Mouse (Mus musculus) neural tube, embryonic 15.5 days (tissue): Measurements from ENCODE around the gene Prmt2. TPM values are rescaled to one million over a fixed set of nuclear protein-coding genes. Genes with fewer than 3 reads are reported as not detected.

ENCODE experiments used
- ATAC-seq: fragments of 200-750 bp; cut with Nextera tagmentation; 2 replicates; pipeline ENCODE4 v1.8.0; 2017; ENCODE audit warnings: mild to moderate bottlenecking, moderate TSS enrichment, moderate library complexity; ENCODE audit not compliant: low FRiP score
- H3K27ac ChIP-seq: fragments of 300-500 bp; sonication (generic); replicated peaks from 2 replicates; pipeline ENCODE4 v1.5.1; 2015; ENCODE audit warnings: mild to moderate bottlenecking, inconsistent platforms
- H3K27me3 ChIP-seq: fragments of 300-500 bp; sonication (generic); replicated peaks from 2 replicates; pipeline ENCODE4 v1.6.1; 2015; ENCODE audit warnings: inconsistent platforms
- H3K36me3 ChIP-seq: fragments of 300-500 bp; sonication (generic); 2 replicates; pipeline ENCODE4 v1.6.1; 2015; ENCODE audit warnings: inconsistent platforms
- H3K4me1 ChIP-seq: fragments of 300-500 bp; sonication (generic); 2 replicates; pipeline ENCODE4 v1.6.1; 2015; ENCODE audit warnings: inconsistent platforms
- H3K4me2 ChIP-seq: fragments of 300-500 bp; sonication (generic); 2 replicates; pipeline ENCODE4 v1.6.1; 2015; ENCODE audit warnings: inconsistent platforms, mild to moderate bottlenecking, moderate library complexity
- H3K4me3 ChIP-seq: fragments of 300-500 bp; sonication (generic); replicated peaks from 2 replicates; pipeline ENCODE4 v1.5.1; 2015; ENCODE audit warnings: mild to moderate bottlenecking, inconsistent platforms
- H3K9ac ChIP-seq: fragments of 300-500 bp; sonication (generic); replicated peaks from 2 replicates; pipeline ENCODE4 v1.6.1; 2015; ENCODE audit warnings: mild to moderate bottlenecking, inconsistent platforms
- H3K9me3 ChIP-seq: fragments of 300-500 bp; sonication (generic); replicated peaks from 2 replicates; pipeline ENCODE4 v1.6.1; 2016; ENCODE audit warnings: inconsistent platforms
- WGBS: fragments of 180-500 bp; shearing (Covaris S2); methylation state at CpG from one replicate; pipeline ENCODE4 v1.1.7; 2015; ENCODE audit warnings: mixed read lengths; 5-methylcytosine and 5-hydroxymethylcytosine counted together
- polyA plus RNA-seq: library from polyadenylated mRNA; unstranded; fragments of >200 nt; fragmentation: Nextera tagmentation; extraction: Ambion mirVana; gene quantifications from 2 replicates; pipeline ENCODE4 v1.2.1, GENCODE M21; 2015

Gene Prmt2
- 262 and 302 TPM in 2 replicates for polyA plus RNA-seq

DNA sequence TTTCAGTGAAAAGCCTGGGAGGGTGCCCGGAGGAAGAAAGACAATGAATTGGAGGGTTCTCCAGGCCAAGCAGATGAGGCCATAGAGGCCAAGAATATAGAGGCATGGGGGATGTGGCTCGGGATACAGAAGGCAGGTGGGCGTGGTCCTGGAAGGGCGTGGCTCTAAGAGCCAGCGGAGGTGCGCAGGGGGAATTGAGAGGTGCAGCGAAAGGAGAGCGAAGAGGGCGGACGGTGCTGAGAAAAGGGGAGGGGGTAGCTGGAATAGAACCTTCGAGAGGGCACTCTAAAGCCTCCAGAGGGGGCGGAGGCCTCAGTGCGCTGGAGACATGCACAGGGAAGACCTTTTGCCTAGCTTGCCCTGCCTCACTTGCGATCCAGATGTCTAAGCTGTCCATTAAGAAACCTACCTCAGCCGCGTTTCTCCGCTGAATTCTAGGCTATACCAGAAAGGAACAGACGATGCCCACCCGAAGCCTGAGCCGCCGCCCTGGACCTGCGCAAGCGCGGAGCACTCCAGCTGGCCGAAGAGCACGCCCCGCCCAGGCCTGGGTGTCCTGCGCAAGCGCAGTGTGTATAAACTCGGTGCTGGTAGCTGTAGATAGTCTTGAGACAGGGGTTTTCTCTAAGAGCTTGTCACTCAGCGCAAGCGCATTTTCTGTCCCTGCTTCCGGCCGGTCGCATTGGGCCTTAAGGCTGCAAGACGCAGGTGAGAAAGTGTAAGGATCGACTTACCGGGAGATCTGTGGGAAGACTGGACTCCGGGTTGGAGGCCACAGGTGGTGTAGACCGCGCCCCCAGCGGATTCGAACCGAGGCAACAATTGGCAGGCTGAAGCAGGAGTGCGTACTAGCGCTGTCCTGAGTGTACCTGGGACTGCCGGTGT lies at the start of gene Prmt2:
Gene Prmt2, minus strand, starts transcription at position 525 of the 885 bp plus-strand sequence.
- Histone ChIP-seq H3K27ac (peak within 1 kb of the TSS; percentile 95), H3K4me1 (peaks cover 26% of the 10 kb centered on the region), H3K9ac (peak within 1 kb of the TSS; percentile 86), H3K4me3 (peak within 1 kb of the TSS; percentile 86), H3K36me3 (no peaks in the 10 kb centered on the region), H3K27me3 (no peaks in the 10 kb centered on the region), H3K4me2 (peak within 1 kb of the TSS; percentile 70), H3K9me3 (no peaks in the 10 kb centered on the region)
- ATAC-seq: peak; percentile 98
- under 1% methylated on average over 47 of the region's 47 CpGs for WGBS

DNA sequence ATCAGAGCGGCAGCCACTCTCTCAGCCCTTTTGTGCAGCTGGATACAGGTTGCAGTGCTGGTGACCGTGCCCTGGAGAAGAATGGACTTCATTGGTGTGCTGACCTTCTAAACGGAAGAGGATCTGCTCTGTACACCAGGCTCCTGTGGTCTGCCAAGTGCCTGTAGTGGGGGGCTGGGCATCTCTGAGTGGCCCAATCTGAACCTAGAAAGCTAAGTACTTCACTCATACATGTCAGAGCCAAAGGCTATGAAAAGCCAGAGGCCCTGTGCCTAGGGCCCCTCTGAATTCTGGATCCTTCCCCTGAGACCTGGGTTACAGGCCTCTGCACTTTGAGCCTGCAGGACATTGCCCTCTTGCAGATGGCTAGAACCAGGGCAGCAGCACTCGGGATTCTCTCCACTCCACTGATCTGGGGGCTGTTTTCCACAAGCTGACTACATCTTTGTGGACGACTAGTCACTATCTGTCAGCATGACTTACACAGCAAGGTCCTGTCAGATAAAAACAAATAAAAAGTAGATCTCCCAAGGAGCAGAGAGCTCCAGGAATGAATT lies 41.0 kb upstream of the Prmt2 start:
- Histone ChIP-seq H3K36me3 (peaks cover 83% of the 10 kb centered on the region), H3K4me3 (no peak overlapping the region), H3K27ac (no peak overlapping the region), H3K27me3 (no peaks in the 10 kb centered on the region), H3K4me2 (no peak overlapping the region), H3K9ac (no peak overlapping the region), H3K4me1 (no peaks in the 10 kb centered on the region), H3K9me3 (no peaks in the 10 kb centered on the region)
- ATAC-seq: no peak
- WGBS: 79% methylated on average over 5 of the region's 5 CpGs

DNA sequence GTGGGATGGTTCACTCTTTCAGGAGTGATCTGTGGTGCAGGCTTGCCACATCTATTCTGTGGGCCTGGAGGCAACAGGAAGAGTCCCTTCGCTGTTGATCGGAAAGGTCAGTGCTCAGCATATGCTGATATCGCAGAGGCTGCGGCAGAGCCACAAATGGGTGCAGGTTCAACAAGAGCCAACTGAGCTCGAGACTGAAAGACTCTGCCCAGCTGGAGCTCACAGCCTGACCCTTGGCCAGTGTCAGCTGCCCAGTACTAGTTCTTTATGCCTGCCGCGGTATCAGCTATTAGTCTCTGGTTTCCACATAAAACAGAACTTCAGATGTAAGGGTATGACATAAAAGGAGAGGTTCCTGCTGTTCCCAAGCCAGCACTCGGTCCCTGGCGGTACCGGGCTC lies 37.6 kb upstream of the Prmt2 start:
- Histone ChIP-seq H3K9ac (no peak overlapping the region), H3K4me2 (no peak overlapping the region), H3K36me3 (peaks cover 86% of the 10 kb centered on the region), H3K9me3 (no peaks in the 10 kb centered on the region), H3K4me1 (no peaks in the 10 kb centered on the region), H3K27ac (no peak overlapping the region), H3K27me3 (no peaks in the 10 kb centered on the region), H3K4me3 (no peak overlapping the region)
- WGBS: 80% methylated on average over 10 of the region's 10 CpGs
- ATAC-seq: no peak

DNA sequence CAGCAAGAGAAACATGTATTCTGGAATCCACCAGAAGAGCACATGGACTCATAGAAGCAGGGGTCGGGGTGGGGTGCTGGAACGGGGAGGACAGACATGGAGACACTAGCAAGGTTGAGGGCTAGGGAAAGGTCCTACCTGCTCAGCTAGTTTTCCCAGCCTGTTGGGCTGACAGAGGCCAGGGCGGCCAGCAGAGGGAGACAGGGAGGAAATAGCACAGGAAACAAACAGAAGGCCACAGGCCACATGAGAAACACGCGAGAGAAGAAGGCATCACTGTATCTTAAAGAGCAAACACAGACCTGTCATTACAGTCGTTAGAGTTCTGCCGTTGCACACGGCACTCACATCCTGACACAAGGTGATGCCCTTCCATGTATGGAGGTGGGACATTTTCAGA lies 33.6 kb upstream of the Prmt2 start:
- H3K4me1 ChIP-seq: no peaks in the 10 kb centered on the region
- H3K36me3 ChIP-seq: peaks cover 89% of the 10 kb centered on the region
- ATAC-seq: no peak

DNA sequence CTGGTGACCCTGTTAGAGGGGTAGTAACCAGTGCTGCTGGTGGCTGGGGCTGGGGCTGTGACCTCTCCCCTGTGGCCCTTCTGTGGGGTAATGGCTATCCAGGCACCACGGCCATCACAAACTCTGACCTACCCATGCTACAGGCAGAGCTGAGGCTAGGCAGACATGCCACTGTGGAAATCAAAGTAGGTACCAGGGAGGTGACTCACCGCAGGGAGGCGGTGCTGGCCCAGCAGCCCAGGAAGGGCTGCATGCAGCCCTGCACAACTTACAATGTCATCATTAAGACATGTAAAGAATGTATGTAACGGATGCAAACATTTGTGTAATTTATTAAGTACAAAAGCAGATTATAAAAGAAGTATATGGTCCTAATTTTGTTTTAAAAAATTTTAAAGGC lies 24.8 kb upstream of the Prmt2 start:
- peaks cover 34% of the 10 kb centered on the region for H3K36me3 ChIP-seq
- no peak overlapping the region for H3K4me3 ChIP-seq
- no peak overlapping the region for H3K9ac ChIP-seq
- no peak overlapping the region for H3K27ac ChIP-seq
- 78% methylated on average over 4 of the region's 4 CpGs for WGBS
- H3K4me1 ChIP-seq: no peaks in the 10 kb centered on the region
- H3K9me3 ChIP-seq: no peaks in the 10 kb centered on the region
- no peak for ATAC-seq
- no peaks in the 10 kb centered on the region for H3K27me3 ChIP-seq
- no peak overlapping the region for H3K4me2 ChIP-seq

More for the DNA sequence above, 33.6 kb upstream of the Prmt2 start:
- Histone ChIP-seq H3K27ac (no peak overlapping the region), H3K4me3 (no peak overlapping the region), H3K4me2 (no peak overlapping the region), H3K9ac (no peak overlapping the region), H3K27me3 (no peaks in the 10 kb centered on the region), H3K9me3 (no peaks in the 10 kb centered on the region)
- 55% methylated on average over 8 of the region's 8 CpGs for WGBS

DNA sequence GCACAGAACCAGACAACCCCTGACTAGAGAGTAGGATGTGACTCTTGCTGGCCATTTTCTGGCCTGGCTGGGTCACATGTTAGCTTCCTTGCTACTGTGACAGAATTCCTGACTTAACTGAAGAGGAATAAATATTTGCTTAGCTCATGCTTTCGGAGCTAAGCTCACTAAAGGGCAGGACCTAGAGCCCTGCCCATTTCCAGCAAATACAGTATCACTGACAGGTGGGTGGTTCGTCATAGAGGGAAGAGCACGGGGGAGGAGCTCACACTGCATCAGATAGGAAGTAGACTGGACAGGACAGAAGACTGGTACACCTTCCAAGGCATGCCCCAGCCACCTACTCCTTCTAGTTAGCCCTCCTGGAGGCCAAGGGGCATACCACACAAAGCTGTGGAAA lies 23.8 kb upstream of the Prmt2 start:
- Histone ChIP-seq H3K9ac (no peak overlapping the region), H3K27me3 (no peaks in the 10 kb centered on the region), H3K36me3 (peaks cover 27% of the 10 kb centered on the region), H3K4me1 (no peaks in the 10 kb centered on the region), H3K27ac (no peak overlapping the region), H3K9me3 (no peaks in the 10 kb centered on the region), H3K4me3 (no peak overlapping the region), H3K4me2 (no peak overlapping the region)
- WGBS: 88% methylated on average over 3 of the region's 3 CpGs
- ATAC-seq: 0 out of 2 replicates have a peak, but pooled peaks have one; percentile 29

DNA sequence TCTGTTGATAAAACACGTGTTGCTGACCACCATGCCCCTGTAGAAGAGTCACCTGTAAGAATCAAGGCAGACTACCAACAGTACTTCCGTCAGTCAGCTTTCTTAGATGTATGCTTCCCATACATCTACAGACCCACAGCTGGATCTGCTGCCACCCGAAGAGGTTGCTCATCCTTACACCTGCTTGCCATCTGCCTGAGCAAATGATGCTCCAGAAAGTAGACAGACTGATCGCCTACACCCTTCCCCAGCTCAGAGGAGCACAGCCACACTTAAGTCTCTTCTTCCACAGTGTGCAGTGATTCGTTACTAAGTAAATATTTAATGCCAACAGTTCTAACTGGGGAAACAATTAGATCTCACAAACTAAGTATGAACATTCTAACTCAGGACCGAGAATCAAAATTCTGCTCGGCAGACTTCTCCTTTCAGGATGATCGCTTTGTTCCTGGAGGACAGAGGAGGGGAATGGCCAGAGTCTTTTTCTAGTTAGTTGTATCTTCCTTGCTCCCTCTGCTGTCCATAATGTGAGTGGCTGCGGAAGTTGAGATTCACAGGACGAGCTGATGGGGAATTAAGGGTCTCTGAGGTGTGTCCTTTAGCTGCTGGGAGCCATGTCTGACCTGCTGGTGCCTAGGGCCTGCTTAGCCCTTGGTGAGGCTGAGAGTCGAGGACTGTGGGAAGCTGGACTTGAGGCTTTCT lies 22.8 kb upstream of the Prmt2 start:
- no peaks in the 10 kb centered on the region for H3K27me3 ChIP-seq
- no peak overlapping the region for H3K9ac ChIP-seq
- H3K4me1 ChIP-seq: peaks cover 2% of the 10 kb centered on the region; the same call in 1 of the 2 replicates
- H3K4me3 ChIP-seq: no peak overlapping the region
- no peaks in the 10 kb centered on the region for H3K9me3 ChIP-seq
- WGBS: 63% methylated on average over 11 of the region's 11 CpGs
- H3K4me2 ChIP-seq: no peak overlapping the region
- no peak for ATAC-seq
- H3K27ac ChIP-seq: no peak overlapping the region
- peaks cover 18% of the 10 kb centered on the region for H3K36me3 ChIP-seq

DNA sequence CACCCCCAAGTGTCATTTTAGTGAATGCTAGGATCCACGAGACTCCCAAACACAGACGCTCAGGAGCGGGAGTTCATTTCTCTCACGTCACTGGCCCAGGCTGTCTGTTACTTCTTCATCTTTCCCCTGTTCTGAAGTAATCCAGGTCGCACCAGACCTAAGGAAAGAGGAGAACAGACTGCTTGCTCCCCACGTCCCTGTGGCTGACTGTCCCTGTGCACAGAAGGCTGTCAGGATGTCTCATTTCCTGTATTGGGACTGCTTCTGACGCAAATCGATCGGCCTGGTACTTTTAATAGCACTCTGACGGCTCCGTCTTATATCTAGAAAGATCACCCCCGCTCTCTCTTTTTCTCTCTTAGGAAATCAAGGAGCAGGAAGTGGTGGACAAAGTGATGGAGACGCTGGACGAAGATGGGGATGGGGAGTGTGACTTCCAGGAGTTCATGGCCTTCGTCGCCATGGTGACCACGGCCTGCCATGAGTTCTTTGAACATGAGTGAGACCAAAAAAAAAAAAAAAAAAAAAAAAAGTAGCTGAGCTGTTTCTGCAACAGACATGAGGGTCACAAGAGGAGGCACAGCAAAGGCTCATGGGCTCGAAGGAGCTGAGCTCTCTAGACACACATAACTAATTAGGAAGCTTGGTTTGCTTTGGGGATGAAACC lies 22.0 kb upstream of the Prmt2 start:
- H3K27ac ChIP-seq: no peak overlapping the region
- H3K9ac ChIP-seq: no peak overlapping the region
- H3K4me3 ChIP-seq: no peak overlapping the region
- H3K4me2 ChIP-seq: no peak overlapping the region
- 69% methylated on average over 18 of the region's 18 CpGs for WGBS
- H3K9me3 ChIP-seq: no peaks in the 10 kb centered on the region
- peaks cover 3% of the 10 kb centered on the region; the same call in 1 of the 2 replicates for H3K4me1 ChIP-seq
- no peaks in the 10 kb centered on the region for H3K27me3 ChIP-seq
- ATAC-seq: no peak
- H3K36me3 ChIP-seq: peaks cover 13% of the 10 kb centered on the region

DNA sequence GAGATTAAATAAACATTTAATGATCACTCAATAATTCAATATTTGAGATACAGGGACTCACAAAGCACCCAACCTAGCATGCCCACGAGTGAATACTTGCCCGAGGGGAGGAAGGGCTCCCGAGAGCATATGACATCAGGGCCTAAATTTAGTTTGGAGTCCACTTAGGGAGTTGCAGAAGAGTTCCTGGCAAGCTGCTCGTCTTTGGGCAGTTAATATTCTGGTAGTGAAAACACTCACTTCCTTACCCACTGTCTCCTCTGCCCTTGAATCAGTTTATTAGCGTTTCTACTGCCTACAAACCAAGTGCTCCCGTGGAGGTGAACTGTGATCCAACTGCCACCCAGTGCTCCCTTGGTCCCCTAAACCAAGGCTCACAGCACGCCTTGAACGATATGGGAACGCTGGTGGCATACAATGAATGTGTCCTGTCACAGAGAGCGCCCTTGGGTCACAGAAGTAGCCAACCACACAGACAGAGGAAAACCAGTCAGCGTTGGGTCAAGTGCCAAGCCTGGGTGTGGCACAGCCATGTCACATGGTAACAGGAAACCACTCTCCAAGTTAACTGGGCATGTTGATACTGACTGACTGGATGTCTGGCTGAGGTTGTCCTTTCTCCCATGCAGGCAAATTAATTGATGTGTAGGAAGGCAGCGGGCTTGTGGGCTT lies 20.2 kb upstream of the Prmt2 start:
- peaks cover 13% of the 10 kb centered on the region for H3K4me1 ChIP-seq
- no peaks in the 10 kb centered on the region for H3K9me3 ChIP-seq
- no peak overlapping the region for H3K27ac ChIP-seq
- H3K27me3 ChIP-seq: no peaks in the 10 kb centered on the region
- ATAC-seq: no peak
- H3K4me3 ChIP-seq: no peak overlapping the region
- H3K4me2 ChIP-seq: no peak overlapping the region
- no peak overlapping the region for H3K9ac ChIP-seq
- 83% methylated on average over 12 of the region's 12 CpGs for WGBS
- peaks cover 3% of the 10 kb centered on the region; the same call in 1 of the 2 replicates for H3K36me3 ChIP-seq

DNA sequence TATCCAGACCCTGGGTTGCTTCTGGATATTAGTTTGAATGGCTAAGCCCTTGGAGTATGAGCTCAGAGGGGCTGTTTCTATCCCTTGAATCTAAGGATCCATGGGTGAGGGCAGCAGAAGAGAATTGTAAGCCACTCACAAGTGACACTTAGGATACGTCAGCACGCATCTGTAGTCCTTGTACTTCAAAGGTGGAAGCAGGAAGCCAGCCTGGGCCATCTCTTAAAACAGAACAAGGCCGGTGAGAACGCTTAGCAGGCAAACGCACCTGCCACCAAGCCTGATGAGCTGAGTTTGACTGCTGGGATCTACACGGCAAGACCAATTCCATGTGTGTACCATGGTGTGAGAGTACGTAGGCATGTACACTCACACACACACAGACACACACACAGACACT lies 19.6 kb upstream of the Prmt2 start:
- Histone ChIP-seq H3K4me2 (no peak overlapping the region), H3K9ac (no peak overlapping the region), H3K36me3 (peaks cover 3% of the 10 kb centered on the region; the same call in 1 of the 2 replicates), H3K4me3 (no peak overlapping the region), H3K9me3 (no peaks in the 10 kb centered on the region), H3K4me1 (peaks cover 13% of the 10 kb centered on the region), H3K27ac (no peak overlapping the region), H3K27me3 (no peaks in the 10 kb centered on the region)
- no peak for ATAC-seq
- WGBS: 95% methylated on average over 7 of the region's 7 CpGs

DNA sequence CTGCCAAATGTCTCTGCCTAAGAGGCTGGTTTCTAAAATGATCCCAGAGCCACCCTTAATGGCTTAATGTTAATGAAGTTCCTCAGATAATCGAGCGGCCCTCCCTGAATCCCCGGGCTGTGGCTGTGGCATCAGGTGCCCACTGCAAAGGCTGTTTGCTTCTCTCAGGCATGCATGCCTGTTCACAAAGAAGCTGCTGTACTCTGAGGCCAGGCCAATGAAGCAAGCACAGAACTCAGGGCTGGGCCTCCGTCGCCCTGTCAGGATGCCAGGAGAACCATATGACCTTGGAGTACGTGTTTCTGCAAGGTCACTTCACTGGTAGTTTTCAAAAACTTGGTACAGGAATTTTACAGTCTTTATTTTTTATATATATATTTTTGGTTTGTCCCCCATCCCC lies 18.0 kb upstream of the Prmt2 start:
- WGBS: 45% methylated on average over 6 of the region's 6 CpGs
- ATAC-seq: no peak
- Histone ChIP-seq H3K9ac (no peak overlapping the region), H3K27me3 (no peaks in the 10 kb centered on the region), H3K9me3 (no peaks in the 10 kb centered on the region), H3K4me3 (no peak overlapping the region), H3K36me3 (peaks cover 3% of the 10 kb centered on the region; the same call in 1 of the 2 replicates), H3K4me1 (peaks cover 13% of the 10 kb centered on the region), H3K4me2 (no peak overlapping the region), H3K27ac (no peak overlapping the region)
